Mouse (Mus musculus) midbrain, embryonic 14.5 days (tissue): ENCODE data around the gene Hcn3. TPM values are rescaled to one million over a fixed set of nuclear protein-coding genes. Genes with fewer than 3 reads are reported as not detected.

ENCODE experiments used
- ATAC-seq: fragments of 200-750 bp; cut with Nextera tagmentation; 2 replicates; pipeline ENCODE4 v1.8.0; 2017; ENCODE audit warnings: moderate number of reproducible peaks, moderate library complexity; ENCODE audit not compliant: low FRiP score, low TSS enrichment
- DNase-seq: peaks from one replicate; pipeline ENCODE4 v3.0.0-alpha.2; 2015
- H3K27ac ChIP-seq: fragments of 300-500 bp; sonication (generic); replicated peaks from 2 replicates; pipeline ENCODE4 v1.5.1; 2014; ENCODE audit warnings: mild to moderate bottlenecking, low read depth, low read length, moderate library complexity
- H3K27me3 ChIP-seq: fragments of 300-500 bp; sonication (generic); 2 replicates; pipeline ENCODE4 v1.6.1; 2014; ENCODE audit warnings: low read length, control low read depth, mixed read lengths; ENCODE audit not compliant: control insufficient read depth, insufficient read depth
- H3K36me3 ChIP-seq: fragments of 300-500 bp; sonication (generic); 2 replicates; pipeline ENCODE4 v1.6.1; 2014; ENCODE audit warnings: low read length, control low read depth; ENCODE audit not compliant: control insufficient read depth, insufficient read depth
- H3K4me1 ChIP-seq: fragments of 300-500 bp; sonication (generic); 2 replicates; pipeline ENCODE4 v1.6.1; 2014; ENCODE audit warnings: mild to moderate bottlenecking, antibody characterized with exemption, low read length, control low read depth; ENCODE audit not compliant: control insufficient read depth, insufficient read depth
- H3K4me2 ChIP-seq: fragments of 300-500 bp; sonication (generic); 2 replicates; pipeline ENCODE4 v1.6.1; 2014; ENCODE audit warnings: mild to moderate bottlenecking, low read length, moderate library complexity
- H3K4me3 ChIP-seq: fragments of 300-500 bp; sonication (generic); replicated peaks from 2 replicates; pipeline ENCODE4 v1.5.1; 2014; ENCODE audit warnings: low read depth, low read length
- H3K9ac ChIP-seq: fragments of 300-500 bp; sonication (generic); replicated peaks from 2 replicates; pipeline ENCODE4 v1.6.1; 2014; ENCODE audit warnings: mild to moderate bottlenecking, low read length, moderate library complexity
- H3K9me3 ChIP-seq: fragments of 300-500 bp; sonication (generic); 2 replicates; pipeline ENCODE4 v1.6.1; 2016; ENCODE audit warnings: low read length, control low read depth, mixed read lengths; ENCODE audit not compliant: control insufficient read depth
- WGBS: fragments of 180-500 bp; shearing (Covaris S2); extraction: QIAGEN DNeasy Blood & Tissue Kit; methylation state at CpG from one replicate; pipeline ENCODE4 v1.1.7; 2014; 5-methylcytosine and 5-hydroxymethylcytosine counted together
- polyA plus RNA-seq: library from polyadenylated mRNA; unstranded; fragments of >200 nt; fragmentation: Nextera tagmentation; extraction: Ambion mirVana; gene quantifications from 2 replicates; pipeline ENCODE4 v1.2.1, GENCODE M21; 2014

Hcn3 gene
- polyA plus RNA-seq, 1 experiment from 2014 or later: 23.6 TPM

DNA sequence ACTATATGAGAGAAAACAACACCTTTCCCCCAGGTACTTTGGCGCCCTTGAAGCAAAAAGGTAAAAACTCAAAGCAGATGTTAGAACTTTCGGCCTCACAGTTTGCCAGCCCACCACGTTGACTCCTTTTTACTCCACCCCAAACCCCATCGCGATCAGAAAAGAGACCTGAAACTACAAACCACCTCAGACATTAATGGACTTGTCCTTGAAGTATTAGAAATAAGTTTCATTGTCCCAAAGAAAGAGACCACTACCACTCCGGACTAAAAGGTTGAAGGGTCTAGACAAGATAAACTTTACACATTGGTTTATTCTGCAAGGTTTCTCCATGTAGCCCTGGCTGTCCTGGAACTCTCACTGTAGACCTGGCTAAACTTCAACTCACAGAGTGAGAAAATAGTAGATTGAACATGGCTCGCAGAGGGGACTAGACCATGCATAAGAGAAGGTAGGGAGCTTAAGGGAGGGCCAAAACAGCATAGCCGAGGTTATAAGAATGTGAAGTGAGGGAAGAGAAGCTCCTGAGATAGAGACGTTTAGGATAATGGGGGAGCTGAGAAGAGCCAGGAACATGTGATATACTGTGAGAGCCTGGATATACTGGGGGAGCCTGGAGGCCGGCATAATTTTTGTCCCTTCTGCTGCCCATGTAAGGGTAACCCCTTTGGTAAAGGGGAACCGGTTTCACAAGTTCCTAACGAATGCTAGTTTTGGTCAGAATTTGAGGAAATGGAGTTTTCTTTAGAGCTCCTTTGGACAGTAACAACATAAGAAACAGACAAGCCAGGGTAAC lies 57.3 kb downstream of the Hcn3 start:
- ATAC-seq (no peak), DNase-seq (no peak)
- H3K9ac ChIP-seq: no peak overlapping the region
- H3K36me3 ChIP-seq: peaks cover 21% of the 10 kb centered on the region
- no peaks in the 10 kb centered on the region for H3K9me3 ChIP-seq
- peak overlapping the region; percentile 66; the same call in 1 of the 2 replicates for H3K4me3 ChIP-seq
- H3K4me1 ChIP-seq: peaks cover 24% of the 10 kb centered on the region
- H3K27ac ChIP-seq: peak overlapping the region; percentile 73
- WGBS: 70% methylated on average over 12 of the region's 12 CpGs
- H3K27me3 ChIP-seq: no peaks in the 10 kb centered on the region
- H3K4me2 ChIP-seq: peak overlapping the region; percentile 57

DNA sequence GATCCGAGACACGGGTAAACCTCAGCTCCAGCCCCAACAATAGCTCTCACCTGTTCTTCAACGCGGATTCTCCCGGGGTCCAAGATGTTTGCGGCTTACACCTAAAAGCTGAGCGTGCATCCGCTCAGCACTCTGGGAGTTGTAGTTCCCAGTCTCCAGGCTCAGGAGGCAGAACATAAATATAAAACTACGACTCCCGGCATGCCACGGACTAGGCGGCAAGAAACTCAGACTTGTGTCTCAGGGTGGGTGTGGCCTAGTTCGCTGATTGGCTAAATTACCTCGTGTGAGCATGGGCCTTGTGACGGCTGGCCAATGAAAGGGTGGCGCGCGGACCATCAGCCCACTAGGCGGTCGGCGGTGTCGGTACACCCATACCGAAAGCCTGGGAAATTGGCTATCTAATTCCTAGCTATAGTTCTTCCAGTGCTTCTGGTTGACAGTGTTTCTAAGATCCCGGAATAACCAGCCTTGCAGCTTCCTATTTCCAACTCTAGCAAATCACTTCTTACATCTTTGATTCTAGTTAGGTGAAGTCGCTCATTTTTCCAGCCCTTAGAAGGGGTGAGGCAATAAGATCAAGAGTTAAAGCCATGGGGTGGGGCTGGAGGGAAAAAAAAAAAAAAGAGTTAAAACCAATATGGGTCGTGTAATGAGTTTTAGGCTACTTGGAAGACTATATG lies 58.0 kb downstream of the Hcn3 start, which contains the start of gene Fdps:
TSS of gene Fdps (minus strand) at position 148 of the 683 bp plus-strand sequence.
- under 1% methylated on average over 26 of the region's 26 CpGs for WGBS
- Histone ChIP-seq H3K4me3 (peak within 1 kb of the TSS; percentile 66), H3K4me2 (peak within 1 kb of the TSS; percentile 90), H3K27me3 (no peaks in the 10 kb centered on the region), H3K27ac (peak within 1 kb of the TSS; percentile 73), H3K9ac (peak within 1 kb of the TSS; percentile 62), H3K9me3 (no peaks in the 10 kb centered on the region), H3K4me1 (peaks cover 24% of the 10 kb centered on the region), H3K36me3 (peaks cover 28% of the 10 kb centered on the region)
- DNase-seq: peak; percentile 99
- ATAC-seq: peak; percentile 99

DNA sequence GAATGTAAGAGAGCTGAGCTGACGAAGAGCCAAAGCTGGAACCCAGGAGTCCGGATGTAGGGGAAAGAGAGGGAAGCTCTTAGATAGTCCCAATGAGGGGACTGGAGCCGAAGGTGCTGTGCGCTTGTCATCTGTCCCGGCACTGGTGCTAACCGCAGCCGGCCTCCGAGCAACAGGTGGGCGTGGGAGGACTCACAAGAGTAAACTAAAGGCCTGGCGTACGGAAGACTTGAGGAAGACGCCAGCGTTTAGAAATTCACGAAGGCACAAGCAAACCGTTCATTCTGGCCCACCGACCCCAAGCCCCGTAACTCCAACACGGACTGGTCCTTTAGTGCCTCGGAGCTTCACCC lies 58.6 kb downstream of the Hcn3 start:
- no peak for DNase-seq
- WGBS: under 1% methylated on average over 19 of the region's 19 CpGs

DNA sequence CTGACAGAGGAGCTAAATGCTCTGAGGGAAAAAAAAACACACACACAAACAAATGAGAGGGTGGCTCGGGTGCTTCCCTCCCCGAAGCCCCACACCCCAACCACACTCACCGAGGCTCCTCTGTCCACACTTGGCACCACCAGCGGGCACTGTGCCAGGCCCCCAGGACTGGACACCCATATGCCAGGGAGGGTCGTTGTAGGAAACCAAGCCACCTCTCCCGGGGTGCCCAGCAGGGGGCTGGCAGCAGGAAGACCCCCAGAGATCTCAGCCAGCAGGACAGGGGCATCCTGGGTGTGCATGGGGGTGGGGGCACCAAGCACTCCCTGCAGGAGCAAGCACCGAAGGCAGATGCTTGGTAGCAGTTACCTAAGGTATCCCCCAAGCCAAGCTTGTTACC lies 59.2 kb downstream of the Hcn3 start, which contains the start of gene Gm43738:
TSS of gene Gm43738 (minus strand) at position 289 of the 400 bp plus-strand sequence.
- H3K27me3 ChIP-seq: no peaks in the 10 kb centered on the region
- 38% methylated on average over 7 of the region's 7 CpGs for WGBS
- H3K9me3 ChIP-seq: no peaks in the 10 kb centered on the region
- peak within 1 kb of the TSS; percentile 90 for H3K4me2 ChIP-seq
- peaks cover 24% of the 10 kb centered on the region for H3K4me1 ChIP-seq
- DNase-seq (no peak), ATAC-seq (no peak)
- H3K36me3 ChIP-seq: peaks cover 40% of the 10 kb centered on the region
- H3K27ac ChIP-seq: peak within 1 kb of the TSS; percentile 73
- peak within 1 kb of the TSS; percentile 62 for H3K9ac ChIP-seq
- H3K4me3 ChIP-seq: peak within 1 kb of the TSS; percentile 66

More for the DNA sequence above, 58.6 kb downstream of the Hcn3 start:
- Histone ChIP-seq H3K27ac (peak overlapping the region; percentile 56), H3K4me3 (peak overlapping the region; percentile 66), H3K27me3 (no peaks in the 10 kb centered on the region), H3K9ac (peak overlapping the region; percentile 62), H3K4me2 (peak overlapping the region; percentile 90), H3K4me1 (peaks cover 24% of the 10 kb centered on the region), H3K9me3 (no peaks in the 10 kb centered on the region), H3K36me3 (peaks cover 33% of the 10 kb centered on the region)
- ATAC-seq: peak; percentile 38

Other genes starting within 250 kb of the Hcn3 start
- 48.3 and 53.2 TPM in 2 replicates for gene Msto1, start 246.2 kb downstream of the Hcn3 start, polyA plus RNA-seq
- 22.5 and 24.9 TPM in 2 replicates for gene Ash1l, start 209.6 kb downstream of the Hcn3 start, polyA plus RNA-seq
- 110 and 138 TPM in 2 replicates for gene Dap3, start 209.0 kb downstream of the Hcn3 start, polyA plus RNA-seq
- 90.1 and 107 TPM in 2 replicates for gene Rusc1, start 66.9 kb downstream of the Hcn3 start, polyA plus RNA-seq
- gene Gm43738, start 59.1 kb downstream of the Hcn3 start, polyA plus RNA-seq: not detected in 2 replicates
- 364 and 475 TPM in 2 replicates for gene Fdps, start 58.2 kb downstream of the Hcn3 start, polyA plus RNA-seq
- gene Pklr, start 24.1 kb downstream of the Hcn3 start, polyA plus RNA-seq: 0.07 and 0.29 TPM in 2 replicates
- gene Clk2, start 4.6 kb upstream of the Hcn3 start, polyA plus RNA-seq: 22.0 and 24.6 TPM in 2 replicates
- 104 and 123 TPM in 2 replicates for gene Scamp3, start 17.3 kb upstream of the Hcn3 start, polyA plus RNA-seq
- 25.0 and 25.3 TPM in 2 replicates for gene Fam189b, start 22.9 kb upstream of the Hcn3 start, polyA plus RNA-seq
- 42.0 and 47.8 TPM in 2 replicates for gene Gba, start 42.7 kb upstream of the Hcn3 start, polyA plus RNA-seq
- gene Thbs3, start 55.0 kb upstream of the Hcn3 start, polyA plus RNA-seq: 46.0 and 47.6 TPM in 2 replicates
- gene Mtx1, start 66.9 kb upstream of the Hcn3 start, polyA plus RNA-seq: 144 and 151 TPM in 2 replicates
- gene Muc1, start 68.9 kb upstream of the Hcn3 start, polyA plus RNA-seq: 2.1 and 2.4 TPM in 2 replicates
- gene Krtcap2, start 85.8 kb upstream of the Hcn3 start, polyA plus RNA-seq: 199 and 237 TPM in 2 replicates
- 63.4 and 71.8 TPM in 2 replicates for gene Trim46, start 86.1 kb upstream of the Hcn3 start, polyA plus RNA-seq
- 71.6 and 84.1 TPM in 2 replicates for gene Dpm3, start 99.2 kb upstream of the Hcn3 start, polyA plus RNA-seq
- 35.3 and 38.1 TPM in 2 replicates for gene Slc50a1, start 110.4 kb upstream of the Hcn3 start, polyA plus RNA-seq
- 5.2 and 8.7 TPM in 2 replicates for gene Efna1, start 120.9 kb upstream of the Hcn3 start, polyA plus RNA-seq
- 31.1 and 43.4 TPM in 2 replicates for gene Efna3, start 162.8 kb upstream of the Hcn3 start, polyA plus RNA-seq
- gene Efna4, start 177.8 kb upstream of the Hcn3 start, polyA plus RNA-seq: 5.6 and 5.9 TPM in 2 replicates
- 32.2 and 36.2 TPM in 2 replicates for gene Adam15, start 189.8 kb upstream of the Hcn3 start, polyA plus RNA-seq
- gene Dcst2, start 201.8 kb upstream of the Hcn3 start, polyA plus RNA-seq: 0.14 and 0.36 TPM in 2 replicates
- gene Dcst1, start 205.1 kb upstream of the Hcn3 start, polyA plus RNA-seq: 0.54 and 0.55 TPM in 2 replicates
- 0.42 and 0.47 TPM in 2 replicates for gene Zbtb7b, start 234.6 kb upstream of the Hcn3 start, polyA plus RNA-seq
- gene Lenep, start 242.6 kb upstream of the Hcn3 start, polyA plus RNA-seq: 0.53 TPM in 1 of 2 replicates, not detected in the other